Mouse (Mus musculus) cerebellum, adult 2 months (tissue): Measurements from ENCODE around the gene Dop1a.

Experiments
- CTCF ChIP-seq: fragments of 200-500 bp; IDR thresholded peaks from 2 replicates; pipeline ENCODE4 v1.5.1; 2011; ENCODE audit warnings: low read depth, mild to moderate bottlenecking, control low read depth, low read length, moderate library complexity, borderline replicate concordance; ENCODE audit not compliant: insufficient read depth
- POLR2A ChIP-seq: fragments of 200-500 bp; IDR thresholded peaks from 2 replicates; pipeline ENCODE4 v1.6.1; 2011; ENCODE audit warnings: low read length, control low read depth, borderline replicate concordance; ENCODE audit not compliant: insufficient read depth

GRCm38 (mm10) chr9:86534071-86534470 is 67.1 kb downstream of the Dop1a start:
- no peak for TF ChIP-seq CTCF
- TF ChIP-seq POLR2A = no peak
